Mouse (Mus musculus) kidney, adult 11 months (tissue): ENCODE data around the gene Lgals3bp.
A peak's percentile ranks its signal among the peaks of the same experiment; 100 is the strongest.

Experiments used
- DNase-seq: peaks from one replicate; pipeline ENCODE4 v3.0.0; 2022

Gene Lgals3bp

DNA sequence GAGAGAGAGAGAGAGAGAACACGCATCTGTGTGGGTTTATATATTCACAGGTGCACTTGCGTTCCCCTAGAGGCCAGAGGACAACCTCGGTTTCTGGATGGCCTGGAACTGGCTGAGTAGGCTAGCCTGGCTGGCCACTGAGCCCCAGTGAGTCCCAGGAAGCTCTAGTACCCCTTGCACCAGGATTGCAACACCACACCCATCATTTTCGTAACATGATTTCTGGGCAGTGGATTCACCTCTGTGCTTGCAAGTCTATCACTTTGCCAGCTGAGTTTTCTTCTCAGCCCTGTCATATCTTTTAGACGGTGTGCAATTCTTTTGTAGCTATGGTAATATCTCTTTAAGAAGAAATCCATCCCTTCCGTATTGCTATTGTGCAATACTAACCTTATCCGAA lies 18.4 kb upstream of the Lgals3bp start:
- DNase-seq, result no peak

DNA sequence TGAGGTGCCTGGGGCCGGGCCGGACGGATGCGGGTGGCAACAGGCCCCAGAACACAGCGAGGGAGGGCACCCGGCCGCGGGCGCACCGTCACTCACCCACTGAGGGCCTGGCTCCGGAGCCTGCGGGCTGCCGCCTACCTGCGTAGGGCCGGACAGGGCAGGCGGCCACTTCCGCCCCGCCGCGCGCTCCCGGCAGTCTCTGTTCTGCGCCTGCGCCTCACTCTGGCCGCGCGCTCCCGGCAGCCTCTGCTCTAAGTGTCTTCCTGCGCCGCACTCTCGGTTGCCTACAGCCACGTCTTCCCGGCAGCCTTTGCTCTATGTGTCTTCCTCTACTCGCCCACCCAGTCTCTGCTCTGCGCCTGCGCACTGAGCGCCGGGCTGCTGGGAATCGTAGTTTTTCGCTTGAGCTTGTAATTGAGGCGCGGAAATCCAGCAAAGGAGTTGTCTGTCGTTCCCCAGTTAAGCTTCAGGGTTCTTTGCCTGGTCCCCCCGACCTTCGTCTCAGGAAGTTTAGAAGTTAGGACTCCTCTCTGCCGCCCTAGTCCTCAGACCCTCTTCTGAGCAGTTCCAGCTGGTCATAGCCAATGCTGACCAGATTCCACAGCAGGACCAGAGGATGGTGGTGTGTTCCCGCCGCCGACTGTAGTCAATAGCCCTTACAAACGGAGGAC lies 17.1 kb upstream of the Lgals3bp start, which contains the start of gene Cant1:
Gene Cant1, minus strand, starts transcription at position 253 of the 671 bp plus-strand sequence.
- peak; percentile 99 for DNase-seq

DNA sequence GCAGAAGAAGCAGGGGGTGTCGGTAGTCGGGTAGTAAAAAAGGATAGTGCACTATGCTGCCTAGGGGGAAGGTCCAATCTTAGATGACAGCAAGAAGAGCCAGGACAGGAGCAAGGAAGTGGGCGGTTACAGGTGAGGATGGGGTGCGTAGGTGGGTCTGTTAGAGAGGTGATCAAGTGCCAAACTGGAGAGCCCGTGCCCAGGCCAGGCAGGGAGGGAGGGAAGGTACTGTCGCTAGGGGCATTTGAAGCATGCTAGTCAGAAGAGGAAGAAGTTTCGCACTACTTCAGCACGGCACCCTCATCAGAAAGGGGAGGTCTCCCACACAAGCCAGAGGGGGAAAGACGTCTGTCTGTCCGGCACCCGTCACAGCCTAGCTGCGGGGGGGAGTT lies 16.5 kb upstream of the Lgals3bp start:
- DNase-seq, result peak; percentile 56

DNA sequence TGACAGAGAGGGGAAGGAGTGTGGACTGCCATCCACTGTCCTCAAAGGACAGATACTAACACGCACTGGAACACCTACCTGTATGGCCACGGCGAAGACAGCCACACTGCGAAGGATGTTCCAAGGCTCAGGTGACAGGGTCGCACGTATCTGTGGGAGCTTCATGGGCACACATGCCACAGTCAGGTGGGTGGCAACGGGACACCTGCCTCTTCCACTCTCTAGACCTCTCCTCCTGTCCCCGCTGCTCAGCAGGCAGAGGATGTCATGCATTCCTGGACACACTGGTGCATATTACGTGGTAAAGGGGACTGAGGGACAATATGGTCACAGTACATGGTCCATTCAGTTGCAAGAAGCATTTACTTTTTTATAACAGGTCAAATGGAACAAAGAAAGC lies 15.6 kb upstream of the Lgals3bp start:
- DNase-seq, result no peak

DNA sequence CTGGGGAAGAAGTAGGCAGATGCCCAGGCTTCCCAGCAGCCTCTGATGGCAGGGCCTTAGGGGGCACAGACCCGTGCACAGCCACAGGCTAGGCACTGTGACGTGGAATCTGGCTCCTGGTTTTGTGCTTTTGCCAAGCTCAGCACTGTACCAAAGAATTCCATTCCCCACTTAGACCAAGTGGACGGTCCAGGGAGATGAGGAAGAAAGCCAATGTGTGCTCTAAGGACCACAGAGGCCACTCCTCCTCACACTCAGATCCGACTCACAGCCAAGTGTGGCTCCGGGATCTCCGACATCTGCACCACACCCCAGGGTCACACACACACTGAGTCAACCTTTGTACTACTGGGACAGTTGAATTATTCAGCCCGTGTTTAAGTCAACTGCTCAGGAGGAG lies 14.2 kb upstream of the Lgals3bp start:
- peak; percentile 67 for DNase-seq

DNA sequence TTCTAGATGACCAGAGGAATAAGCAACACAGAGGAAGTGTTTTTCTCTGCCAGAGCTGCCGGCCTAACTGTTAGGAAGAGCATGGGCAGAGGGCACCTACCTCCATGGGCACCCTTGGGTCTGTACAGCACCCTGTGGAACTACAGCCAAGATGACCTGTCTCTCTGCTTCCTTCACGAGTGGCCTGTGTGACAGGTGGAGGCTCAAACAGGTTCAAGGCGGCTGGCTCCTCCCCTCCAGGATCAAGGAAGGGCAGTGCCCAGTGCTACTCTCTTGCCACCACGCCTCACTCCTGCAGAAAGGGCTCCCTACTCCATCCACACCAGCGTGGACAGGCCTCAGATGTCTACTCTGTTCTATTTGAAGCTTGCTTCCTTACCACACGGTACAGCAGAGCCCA lies 13.7 kb upstream of the Lgals3bp start:
- no peak for DNase-seq

DNA sequence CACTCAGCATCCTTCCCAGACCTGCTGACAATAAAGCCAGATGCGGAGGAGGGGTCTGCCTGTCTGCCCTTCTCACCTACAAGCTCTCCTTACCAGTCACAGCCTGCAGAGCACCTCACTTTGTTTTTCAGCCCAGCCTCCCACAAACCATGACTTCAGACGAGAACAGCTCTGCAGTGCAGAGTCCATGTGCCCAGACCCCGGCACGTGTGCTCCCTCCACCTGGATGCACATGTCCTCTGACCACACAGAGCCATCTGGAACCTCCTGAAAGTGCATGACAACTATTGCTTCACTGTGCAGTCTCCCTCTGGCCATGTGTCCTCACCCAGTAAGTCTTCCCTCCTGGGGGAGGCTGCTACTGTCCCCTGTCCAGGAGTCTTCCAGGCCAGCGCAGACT lies 12.4 kb upstream of the Lgals3bp start:
- DNase-seq, result no peak

DNA sequence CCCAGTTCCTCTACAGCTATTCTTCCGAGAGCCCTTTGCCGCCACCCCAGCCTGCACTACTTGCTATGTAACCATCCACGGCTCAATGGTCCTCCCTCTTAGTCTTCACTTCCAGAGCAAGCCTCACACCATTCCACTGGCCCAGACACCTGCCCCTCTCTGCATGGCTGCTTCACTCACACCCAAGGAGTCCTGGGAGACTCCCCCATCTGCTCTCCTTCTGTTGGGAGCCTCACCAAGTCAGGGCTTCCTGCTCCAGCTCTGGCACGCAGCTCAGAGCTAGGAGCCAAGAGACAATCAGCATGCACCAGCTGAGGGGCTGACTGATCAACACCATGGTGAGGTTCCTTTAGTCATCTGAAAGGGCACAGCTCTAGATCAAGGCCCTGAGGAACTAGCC lies 11.2 kb upstream of the Lgals3bp start:
- peak; percentile 61 for DNase-seq

DNA sequence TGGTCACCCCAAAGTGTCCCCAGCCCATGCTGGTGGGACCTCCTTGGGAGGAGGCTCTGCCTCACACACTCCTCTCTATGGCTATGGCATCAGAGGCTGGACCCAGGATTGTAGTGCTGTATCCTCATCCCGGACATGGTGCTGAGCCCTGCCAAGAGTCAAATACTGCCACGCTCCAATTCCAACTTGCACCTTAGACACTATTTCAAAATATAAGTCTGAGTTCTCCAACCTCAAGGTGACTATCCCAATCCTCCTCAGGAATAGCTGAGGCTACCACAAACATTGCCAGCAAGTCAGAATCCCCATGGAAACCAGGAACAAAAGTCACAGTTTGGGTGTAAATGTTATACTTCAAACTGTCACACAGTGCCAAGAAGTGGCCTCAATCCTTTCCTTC lies 10.7 kb upstream of the Lgals3bp start:
- DNase-seq, result peak; percentile 76

DNA sequence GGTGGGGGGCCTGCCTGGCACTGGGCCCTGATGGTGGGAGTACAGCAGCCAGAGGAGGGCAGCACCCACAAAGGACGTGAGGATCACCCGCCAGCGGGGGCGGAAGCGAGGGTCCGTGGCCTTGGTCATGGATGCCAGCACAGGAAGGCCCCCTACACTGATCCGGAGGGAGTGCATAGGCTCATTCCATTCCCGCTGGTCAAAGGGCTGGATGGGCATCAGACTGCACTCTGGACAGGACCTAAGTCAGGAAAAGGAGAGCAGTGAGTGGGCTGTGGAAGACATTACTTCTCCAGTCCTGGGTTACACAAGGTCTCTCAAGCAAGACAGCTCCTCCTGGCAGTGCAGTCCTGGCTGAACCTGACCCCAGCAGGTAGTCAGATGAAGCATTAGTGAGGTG lies 9.4 kb upstream of the Lgals3bp start:
- peak; percentile 73 for DNase-seq

DNA sequence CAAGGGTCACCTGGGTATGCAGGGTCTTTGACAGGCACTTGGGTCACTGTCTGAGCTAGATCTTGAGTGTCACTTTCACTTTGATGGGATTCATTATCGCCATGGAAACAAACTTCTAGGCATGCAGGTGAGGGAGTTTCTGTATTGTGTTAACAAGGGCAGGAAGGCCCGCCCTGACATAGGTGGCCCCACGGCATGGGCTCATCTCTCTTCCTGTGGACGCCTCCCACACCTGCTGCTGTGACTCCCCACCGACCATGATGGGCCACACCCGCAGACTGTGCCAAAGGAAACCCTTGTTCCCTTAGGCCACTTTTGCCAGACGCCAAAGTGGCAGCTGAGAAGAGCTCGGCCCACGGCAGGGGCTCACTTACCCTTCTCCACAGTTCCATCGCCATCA lies 8.6 kb upstream of the Lgals3bp start:
- no peak for DNase-seq

DNA sequence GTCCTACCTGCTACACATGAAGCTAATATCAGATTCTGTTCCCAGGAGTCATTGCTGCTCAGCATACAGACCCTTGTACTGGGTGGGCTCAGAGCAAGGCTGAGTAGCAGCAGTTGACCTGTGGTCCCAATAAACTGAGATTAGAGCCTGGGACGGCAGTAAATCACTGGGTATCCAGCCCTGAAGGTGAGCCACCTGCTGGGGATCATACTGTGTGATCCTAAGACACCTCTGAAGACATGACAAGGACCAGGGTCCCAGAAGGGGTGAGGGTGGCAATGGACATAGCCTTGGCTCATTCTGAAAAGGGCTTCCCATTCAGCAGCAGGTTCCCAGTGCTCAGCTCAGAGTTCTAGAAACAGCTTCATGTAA lies 8.2 kb upstream of the Lgals3bp start:
- no peak for DNase-seq

DNA sequence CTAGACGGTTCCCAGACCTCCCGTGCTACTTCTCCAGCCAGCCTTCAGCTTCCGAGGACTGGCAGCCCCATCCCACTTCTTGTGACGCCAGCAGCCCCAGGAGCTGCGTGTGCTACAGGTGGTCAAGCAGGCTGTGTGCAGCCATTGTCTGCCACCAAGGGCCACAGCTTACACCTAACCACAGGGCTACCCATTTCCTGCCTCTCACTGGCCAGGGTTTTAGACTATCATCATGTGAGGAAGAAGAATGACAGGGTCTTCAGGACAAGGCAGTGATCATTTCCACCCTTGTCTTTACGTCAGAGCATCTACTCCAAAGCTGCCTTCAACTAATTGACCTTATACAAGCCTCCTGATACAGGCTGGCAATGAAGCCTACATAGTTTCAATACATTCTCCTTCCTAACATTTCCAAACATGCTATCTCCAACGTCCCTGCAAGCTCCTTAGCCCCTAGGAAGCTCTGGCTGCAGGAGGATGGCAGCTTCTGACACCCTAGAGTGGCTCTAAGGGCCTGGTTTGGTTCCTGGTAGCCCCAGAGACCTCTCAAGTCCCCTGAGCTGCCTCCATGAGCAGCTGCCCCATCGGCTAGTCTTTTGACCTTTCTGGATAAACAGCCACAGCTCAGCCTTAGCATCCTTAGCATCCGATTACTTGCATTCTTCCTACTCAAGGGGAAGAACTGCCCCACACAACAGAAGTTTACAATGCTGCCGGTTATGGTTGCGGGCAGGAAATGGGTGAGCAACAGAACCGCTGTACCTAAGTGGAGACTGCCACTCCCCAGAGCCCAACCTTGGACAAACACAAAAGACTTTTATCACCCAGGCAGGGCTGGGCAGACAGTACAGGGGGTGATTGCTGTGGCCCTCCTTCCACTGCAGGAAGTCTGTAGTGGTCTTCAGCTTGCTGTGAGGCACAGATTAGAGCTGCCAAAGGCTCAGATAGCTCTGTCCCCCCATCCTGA lies 7.5 kb upstream of the Lgals3bp start:
- DNase-seq, result no peak

DNA sequence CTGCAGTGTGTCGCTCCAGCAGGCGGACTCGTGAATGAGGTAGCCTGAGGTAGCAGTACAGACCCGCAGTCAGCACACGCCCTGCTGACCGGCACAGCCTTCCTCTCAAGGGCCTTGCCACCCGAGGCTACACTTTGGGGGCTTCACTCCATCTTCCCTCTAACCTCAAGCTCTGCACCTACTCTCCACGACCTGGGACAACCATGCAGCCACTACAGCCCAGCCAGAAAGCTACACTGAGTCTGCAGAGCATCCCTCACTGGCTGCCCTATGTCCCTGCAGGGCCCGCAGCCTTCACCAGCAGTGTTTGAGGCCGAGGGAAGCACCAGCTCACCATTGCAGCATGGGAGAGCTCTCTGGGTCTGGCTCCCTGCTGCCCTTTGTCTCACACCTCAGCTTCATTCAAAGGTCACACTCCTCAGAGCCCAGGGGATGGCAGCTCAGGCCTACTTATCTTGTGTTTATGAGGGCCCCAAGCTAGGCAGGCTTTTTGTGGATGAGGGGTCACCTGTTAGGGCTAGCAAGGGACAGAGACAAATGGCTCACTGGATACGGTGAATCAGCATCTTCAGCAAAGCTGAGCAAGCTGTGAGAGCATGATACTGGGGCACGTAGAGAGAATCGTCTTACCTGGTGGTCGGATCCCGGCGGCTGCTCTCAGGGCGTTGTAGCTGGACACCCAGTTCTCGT lies 6.3 kb upstream of the Lgals3bp start:
- DNase-seq, result no peak

DNA sequence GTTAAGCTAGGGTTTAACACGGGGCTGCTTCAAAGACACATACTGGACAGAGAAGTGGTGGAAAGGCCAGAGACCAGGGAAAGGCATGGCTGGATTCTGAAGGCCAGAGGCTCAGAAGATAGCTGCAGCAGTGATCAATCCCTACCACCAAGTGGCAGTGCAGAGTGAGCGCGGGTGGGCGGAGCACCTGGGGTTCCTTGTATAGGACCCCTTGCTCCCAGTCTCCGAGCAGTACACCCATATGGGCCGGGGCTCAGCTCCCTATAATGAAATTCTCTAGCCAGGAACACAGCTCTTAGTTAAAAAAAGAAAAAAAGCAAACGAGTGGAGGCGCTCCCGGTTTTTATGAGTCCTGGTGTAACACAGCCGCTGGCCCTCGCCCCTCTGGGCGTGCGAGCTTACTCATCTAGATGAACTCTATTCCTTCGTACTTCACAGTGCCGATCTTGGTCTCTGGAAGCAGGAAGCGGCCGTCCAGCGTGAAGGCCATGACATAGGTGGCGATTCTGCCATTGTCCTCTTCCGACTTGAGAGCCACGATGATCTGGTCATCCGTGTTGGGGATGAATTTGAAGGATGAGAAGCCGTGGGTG lies 5.5 kb upstream of the Lgals3bp start:
- DNase-seq, result peak; percentile 19

DNA sequence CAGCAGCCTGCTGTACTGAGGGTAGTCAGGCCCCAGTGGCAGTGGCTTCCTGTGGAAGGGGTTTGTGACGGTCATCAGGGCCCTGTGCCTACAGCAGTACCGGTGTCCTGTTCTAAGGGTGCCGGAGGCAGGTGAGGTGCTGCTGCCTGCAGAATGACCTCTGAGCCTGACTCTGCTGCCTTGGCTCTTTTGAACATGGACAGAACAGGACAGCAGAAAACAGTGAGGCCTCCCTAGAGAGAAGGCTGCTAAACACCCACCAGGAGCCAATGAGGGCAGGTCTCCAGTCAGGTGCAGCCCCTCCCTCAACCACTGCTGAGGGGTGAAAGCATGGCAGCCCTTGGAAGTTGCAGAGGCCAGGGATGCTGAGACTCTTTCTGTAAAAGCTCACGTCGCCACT lies 4.6 kb upstream of the Lgals3bp start:
- DNase-seq, result peak; percentile 6

DNA sequence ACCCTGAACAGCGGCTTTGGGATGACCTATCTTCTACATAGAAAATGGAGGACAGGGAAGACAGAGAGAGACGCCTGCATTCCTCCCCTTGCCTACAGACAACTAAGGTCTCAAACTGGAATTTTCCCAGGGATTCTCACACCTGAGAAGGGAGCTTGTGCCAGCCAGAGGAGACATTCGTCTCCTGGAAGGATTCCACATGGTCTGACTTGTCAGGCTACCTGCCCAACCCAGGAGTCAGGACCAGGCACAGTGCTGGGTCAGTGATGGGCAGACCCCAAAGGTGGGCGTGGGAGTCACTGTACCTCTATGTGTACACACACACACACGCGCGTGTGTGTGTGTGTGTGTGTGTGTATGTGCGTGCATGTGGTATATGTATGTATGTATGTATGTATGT lies 3.4 kb upstream of the Lgals3bp start:
- no peak for DNase-seq

DNA sequence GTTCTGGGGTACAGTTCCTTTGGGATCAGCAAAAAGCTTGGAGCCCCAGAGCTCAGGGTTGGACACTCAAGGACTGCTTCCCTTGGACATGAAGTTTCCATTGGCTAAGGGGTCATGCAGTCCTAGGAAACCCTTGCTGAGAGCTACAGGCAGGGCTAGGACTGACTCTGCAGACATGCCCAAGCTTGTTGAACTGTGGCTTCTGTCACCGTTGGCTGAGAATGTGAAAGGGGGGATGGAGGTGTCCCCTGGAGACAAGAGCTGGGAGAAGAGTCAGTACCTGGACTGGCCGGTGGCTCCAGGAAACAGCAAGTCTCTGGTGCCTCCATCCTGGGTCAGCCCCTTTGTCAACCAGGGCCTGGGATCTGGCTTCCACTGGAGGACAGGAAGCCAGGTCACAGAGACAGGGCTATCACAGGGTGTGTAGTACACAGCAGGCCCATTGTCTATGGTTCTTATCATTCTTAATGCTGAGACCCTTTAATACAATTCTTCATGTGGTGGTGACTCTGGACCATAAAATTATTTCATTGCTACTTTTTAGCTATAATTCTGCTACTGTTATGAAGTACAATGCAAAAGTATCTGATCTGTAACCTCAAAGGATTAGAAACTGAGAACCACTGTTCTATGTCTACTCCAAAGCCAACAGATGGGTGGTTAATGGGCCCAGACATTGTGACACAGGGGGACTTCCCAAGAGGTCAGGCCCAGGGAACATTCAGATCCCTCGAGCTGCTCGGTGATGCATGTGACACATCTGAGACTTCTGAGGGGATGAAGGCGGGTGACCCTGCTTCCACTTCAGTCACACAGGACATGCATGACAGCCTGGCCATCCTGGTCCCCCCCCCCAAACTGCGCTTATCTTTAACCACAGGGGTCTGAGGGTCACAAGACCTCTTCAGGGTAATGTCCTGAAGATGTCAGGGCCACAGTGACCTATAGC lies 2.3 kb upstream of the Lgals3bp start:
- peak; percentile 8 for DNase-seq

DNA sequence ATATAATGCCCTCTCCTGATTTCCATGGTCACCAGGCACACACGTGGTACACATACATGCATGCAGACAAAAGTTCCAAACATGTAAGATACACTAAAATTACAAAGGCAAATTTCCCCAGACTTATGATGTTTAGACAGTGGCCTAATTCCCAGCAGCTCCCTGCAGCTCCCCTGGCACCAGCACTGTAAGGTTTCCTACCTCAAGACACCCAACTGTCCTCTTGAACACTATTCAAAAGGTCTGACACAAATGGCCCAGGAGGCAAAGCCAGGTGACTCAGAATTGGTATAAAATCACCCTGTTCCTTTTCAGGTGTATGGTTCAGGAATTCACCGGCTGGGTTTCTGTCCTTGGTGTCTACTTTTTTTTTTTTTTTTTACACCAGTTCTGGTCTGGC lies 1.3 kb upstream of the Lgals3bp start:
- no peak for DNase-seq

DNA sequence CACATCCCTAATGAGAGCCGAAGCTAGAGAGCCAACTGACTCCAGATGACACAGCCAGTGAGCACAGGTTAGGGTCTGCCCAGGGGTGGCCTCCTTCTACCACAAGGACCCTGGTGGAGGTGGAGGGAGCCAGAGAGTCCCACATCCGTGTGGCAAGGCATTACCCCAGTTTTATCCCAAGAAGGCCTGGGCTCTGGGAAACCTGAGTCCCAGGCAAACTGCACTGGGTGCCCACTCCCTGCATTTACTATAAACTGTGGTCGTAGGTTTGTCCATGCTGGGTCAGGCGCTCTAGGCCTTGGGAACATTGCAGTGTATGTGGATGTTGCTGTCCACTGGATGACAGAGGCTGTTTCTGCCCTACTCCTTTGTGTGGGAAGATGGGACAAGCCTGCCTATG lies 697 bp downstream of the Lgals3bp start:
- DNase-seq, result no peak

DNA sequence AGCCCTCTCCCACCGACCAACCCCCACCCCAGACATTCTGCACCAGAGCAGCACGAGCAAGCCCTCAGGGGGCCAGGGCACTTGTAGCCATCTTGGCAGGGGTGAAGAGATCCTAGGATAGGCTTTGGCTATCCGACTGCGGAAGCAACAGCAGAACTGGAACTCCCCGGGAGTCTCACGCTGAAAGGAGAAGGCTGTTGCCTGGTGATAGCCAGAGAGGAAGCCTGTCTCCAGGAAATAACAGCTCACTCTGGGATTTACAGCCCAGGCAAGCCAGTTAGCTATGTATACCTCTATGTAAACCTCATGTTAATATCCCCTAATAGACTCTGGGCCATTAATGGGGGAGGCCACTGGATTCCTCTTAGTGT lies 1.3 kb downstream of the Lgals3bp start:
- no peak for DNase-seq

DNA sequence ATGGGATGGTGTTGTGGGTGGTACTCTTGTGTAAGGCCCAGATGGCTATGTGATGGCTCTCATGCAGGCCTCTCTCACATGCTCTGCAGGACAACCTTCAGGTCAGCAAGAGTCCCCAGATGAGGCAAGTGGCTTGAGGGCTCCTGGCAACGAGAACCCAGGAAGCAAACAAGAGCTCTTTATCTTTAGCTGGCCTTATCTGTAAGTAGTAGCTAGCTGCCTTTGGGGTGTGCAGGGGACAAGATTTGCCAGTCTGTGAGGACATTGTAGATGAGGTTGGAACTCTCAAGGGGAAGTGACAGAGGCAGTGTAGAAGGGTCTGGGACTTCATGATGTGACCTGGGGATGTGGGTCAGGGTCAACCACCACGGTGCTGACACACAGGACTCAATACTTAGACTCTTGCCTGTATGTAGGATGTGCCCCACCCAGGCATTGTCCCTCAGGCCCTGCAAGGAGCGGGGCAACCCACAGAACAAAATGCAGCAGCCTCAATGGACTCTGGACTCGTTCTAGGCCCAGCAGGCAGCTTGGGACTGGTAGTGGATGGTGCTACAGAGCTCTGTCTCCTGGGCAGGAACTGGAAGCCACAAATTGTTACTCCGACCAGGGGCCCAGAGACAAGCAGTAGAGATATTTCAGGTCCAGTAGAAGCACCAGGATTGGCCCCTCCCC lies 1.9 kb downstream of the Lgals3bp start:
- no peak for DNase-seq
